Mouse (Mus musculus) neural tube, embryonic 10.5 days (tissue): Measurements from ENCODE around the gene Acta2.

ENCODE experiments used
- DNase-seq: peaks from one replicate; pipeline ENCODE4 v3.0.0-alpha.2; 2017; ENCODE audit warnings: low spot score; ENCODE audit errors: extremely low spot score

Gene Acta2

DNA sequence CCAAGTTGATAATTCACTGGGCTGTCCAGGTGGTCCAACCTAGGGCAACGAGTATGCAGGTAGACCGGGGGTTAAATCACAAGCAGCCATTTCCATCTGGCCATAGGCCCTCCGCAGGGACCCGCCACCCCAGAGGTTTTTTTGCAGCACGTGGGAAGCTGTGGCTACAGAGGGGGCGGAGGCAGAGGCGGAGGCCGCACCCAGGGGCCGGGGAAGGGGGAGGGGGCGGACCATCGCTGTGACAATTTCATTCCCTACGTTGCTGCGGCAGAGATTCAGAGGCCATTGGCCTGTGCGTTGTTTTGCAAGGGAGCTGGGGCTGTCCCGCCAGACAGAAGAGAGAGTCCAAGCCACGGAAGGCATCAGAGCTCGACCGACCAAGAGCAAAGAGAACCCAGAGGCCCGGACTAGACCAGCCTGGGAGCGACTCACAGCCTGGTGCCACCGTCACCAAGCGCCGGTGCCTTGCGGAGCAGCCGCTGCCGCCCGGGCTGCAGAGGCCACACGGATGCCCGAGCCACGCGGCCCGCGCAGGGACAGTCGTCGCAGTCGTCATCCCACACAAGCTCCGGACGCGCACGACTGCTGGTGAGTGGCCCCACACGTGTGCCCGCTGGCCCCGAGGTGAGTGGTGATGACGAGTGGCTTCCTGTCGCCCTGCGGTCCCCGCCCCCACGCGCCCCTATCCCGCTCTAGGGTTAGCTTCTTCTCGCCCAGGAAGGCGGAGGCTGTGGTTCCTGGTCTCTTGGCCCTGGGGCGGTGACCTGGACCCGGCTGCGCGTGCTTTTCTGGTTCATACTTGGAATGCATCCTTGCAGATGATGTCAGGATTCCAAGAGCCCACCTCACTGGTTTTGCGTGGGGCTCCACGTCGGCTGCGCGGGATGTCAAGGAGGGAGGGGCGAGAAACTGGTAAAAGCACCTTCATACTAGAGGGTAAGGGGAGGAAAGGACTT is 63.1 kb downstream of the Acta2 start, which contains the start of gene Stambpl1:
Gene Stambpl1 (plus strand): TSS at position 222 of the 956 bp plus-strand sequence.
- DNase-seq, result peak; percentile 68

DNA sequence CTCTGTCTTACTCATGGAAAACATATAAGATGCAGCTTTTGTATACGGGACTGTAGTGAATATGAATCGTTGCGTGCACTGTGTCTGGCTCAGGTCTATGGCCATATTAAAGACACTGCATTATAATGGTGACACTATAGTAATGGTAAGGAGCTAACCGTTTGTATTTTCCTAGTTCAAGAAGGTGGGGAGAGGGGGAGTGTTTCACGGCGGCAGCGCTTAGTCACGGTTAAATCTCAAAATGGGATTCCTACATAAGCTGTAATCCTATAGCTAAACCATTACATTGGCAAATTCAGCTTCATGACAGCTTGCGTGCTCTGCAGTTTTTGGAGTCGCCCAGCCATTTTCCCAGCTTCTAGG is 63.8 kb downstream of the Acta2 start:
- peak; percentile 14 for DNase-seq
